Mouse (Mus musculus) midbrain, embryonic 11.5 days (tissue): ENCODE measurements around the gene Tent4b. TPM values are rescaled to one million over a fixed set of nuclear protein-coding genes. Genes with fewer than 3 reads are reported as not detected.
"Not testable (repeated sequence)": the region's sequence is repeated elsewhere in the genome, so short reads cannot be mapped to it uniquely, and the experiment has no call there.

ENCODE experiments used
- ATAC-seq: fragments of 200-750 bp; cut with Nextera tagmentation; 2 replicates; pipeline ENCODE4 v1.8.0; 2017; ENCODE audit warnings: moderate TSS enrichment, moderate library complexity; ENCODE audit not compliant: low FRiP score
- DNase-seq: peaks from one replicate; pipeline ENCODE4 v3.0.0; 2015; ENCODE audit warnings: low spot score; ENCODE audit errors: missing footprints
- H3K27ac ChIP-seq: fragments of 300-500 bp; sonication (generic); 2 replicates; pipeline ENCODE4 v1.5.1; 2014; ENCODE audit warnings: low read depth, low read length
- H3K27me3 ChIP-seq: fragments of 300-500 bp; sonication (generic); 2 replicates; pipeline ENCODE4 v1.6.1; 2014; ENCODE audit warnings: mild to moderate bottlenecking, low read length, moderate library complexity, mixed read lengths; ENCODE audit not compliant: control insufficient read depth, insufficient read depth
- H3K36me3 ChIP-seq: fragments of 300-500 bp; sonication (generic); 2 replicates; pipeline ENCODE4 v1.6.1; 2014; ENCODE audit warnings: mild to moderate bottlenecking, low read length, moderate library complexity, mixed read lengths; ENCODE audit not compliant: control insufficient read depth, insufficient read depth
- H3K4me1 ChIP-seq: fragments of 300-500 bp; sonication (generic); 2 replicates; pipeline ENCODE4 v1.6.1; 2014; ENCODE audit warnings: low read length; ENCODE audit not compliant: control insufficient read depth, insufficient read depth
- H3K4me2 ChIP-seq: fragments of 300-500 bp; sonication (generic); 2 replicates; pipeline ENCODE4 v1.6.1; 2014; ENCODE audit warnings: mild to moderate bottlenecking, moderate library complexity
- H3K4me3 ChIP-seq: fragments of 300-500 bp; sonication (generic); 2 replicates; pipeline ENCODE4 v1.5.1; 2014; ENCODE audit warnings: low read depth, low read length
- H3K9ac ChIP-seq: fragments of 300-500 bp; sonication (generic); 2 replicates; pipeline ENCODE4 v1.6.1; 2014; ENCODE audit warnings: low read length
- H3K9me3 ChIP-seq: fragments of 300-500 bp; sonication (generic); 2 replicates; pipeline ENCODE4 v1.6.1; 2016; ENCODE audit warnings: low read length; ENCODE audit not compliant: control insufficient read depth
- WGBS: fragments of 180-500 bp; shearing (Covaris S2); extraction: QIAGEN DNeasy Blood & Tissue Kit; methylation state at CpG from one replicate; pipeline ENCODE4 v1.1.7; 2014; 5-methylcytosine and 5-hydroxymethylcytosine counted together
- polyA plus RNA-seq: library from polyadenylated mRNA; unstranded; fragments of >200 nt; fragmentation: Nextera tagmentation; extraction: Ambion mirVana; gene quantifications from 2 replicates; pipeline ENCODE4 v1.2.1, GENCODE M21; 2014

The Tent4b gene
- polyA plus RNA-seq, 1 experiment from 2014 or later: 12.5 TPM

DNA sequence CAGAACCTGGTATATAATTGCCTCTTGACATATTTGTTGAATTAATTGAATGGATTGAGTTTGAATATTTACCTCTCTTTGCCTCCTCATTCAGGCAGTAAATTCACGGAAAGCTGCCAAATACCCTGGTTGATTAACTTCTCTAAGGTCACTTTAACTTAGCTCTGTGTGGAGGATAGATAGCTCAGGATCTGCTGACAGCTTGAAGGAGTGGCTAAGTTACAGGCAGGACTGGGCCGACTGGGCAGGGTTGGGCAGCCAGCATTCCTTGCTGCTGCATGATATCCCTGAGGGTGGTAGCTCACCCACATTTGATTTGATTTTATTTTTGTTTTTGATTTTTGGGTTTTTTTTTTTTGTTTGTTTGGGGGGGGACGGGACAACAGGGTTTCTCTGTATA is 1.7 kb upstream of the Tent4b start:
- Histone ChIP-seq H3K4me1 (peaks cover 23% of the 10 kb centered on the region), H3K9me3 (no peaks in the 10 kb centered on the region), H3K4me3 (no peak overlapping the region), H3K27ac (no peak overlapping the region), H3K9ac (no peak overlapping the region), H3K36me3 (no peaks in the 10 kb centered on the region), H3K27me3 (no peaks in the 10 kb centered on the region), H3K4me2 (no peak overlapping the region)
- DNase-seq (no peak), ATAC-seq (no peak)
- 66% methylated on average over 3 of the region's 3 CpGs for WGBS

DNA sequence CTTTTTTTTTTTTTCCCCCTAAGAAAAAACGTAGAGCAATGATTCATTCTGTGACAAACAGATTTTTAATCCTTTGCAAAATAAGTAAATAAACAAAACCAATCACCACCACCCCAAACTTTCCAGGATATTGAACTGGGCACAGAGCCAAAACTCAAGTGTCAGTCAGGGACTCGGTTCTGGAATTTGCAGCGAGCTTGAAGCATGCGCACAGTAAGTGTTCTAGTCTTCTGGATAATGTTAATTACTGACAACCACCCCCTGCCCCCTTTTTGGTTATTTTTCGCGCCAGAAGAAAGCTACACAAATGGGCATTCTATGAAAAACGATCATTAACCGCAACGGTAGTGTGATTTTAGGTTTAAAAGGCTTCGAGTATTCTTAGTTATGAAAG is 465 bp upstream of the Tent4b start:
- H3K9ac ChIP-seq: peak overlapping the region; percentile 83
- peak overlapping the region; percentile 59 for H3K4me2 ChIP-seq
- no peak for ATAC-seq
- peaks cover 27% of the 10 kb centered on the region for H3K4me1 ChIP-seq
- H3K27ac ChIP-seq: peak overlapping the region; percentile 88
- whole genome bisulfite sequencing: under 1% methylated on average over 10 of the region's 10 CpGs
- no peaks in the 10 kb centered on the region for H3K27me3 ChIP-seq
- no peaks in the 10 kb centered on the region for H3K36me3 ChIP-seq
- no peaks in the 10 kb centered on the region for H3K9me3 ChIP-seq
- peak overlapping the region; percentile 91 for H3K4me3 ChIP-seq
- no peak for DNase-seq

DNA sequence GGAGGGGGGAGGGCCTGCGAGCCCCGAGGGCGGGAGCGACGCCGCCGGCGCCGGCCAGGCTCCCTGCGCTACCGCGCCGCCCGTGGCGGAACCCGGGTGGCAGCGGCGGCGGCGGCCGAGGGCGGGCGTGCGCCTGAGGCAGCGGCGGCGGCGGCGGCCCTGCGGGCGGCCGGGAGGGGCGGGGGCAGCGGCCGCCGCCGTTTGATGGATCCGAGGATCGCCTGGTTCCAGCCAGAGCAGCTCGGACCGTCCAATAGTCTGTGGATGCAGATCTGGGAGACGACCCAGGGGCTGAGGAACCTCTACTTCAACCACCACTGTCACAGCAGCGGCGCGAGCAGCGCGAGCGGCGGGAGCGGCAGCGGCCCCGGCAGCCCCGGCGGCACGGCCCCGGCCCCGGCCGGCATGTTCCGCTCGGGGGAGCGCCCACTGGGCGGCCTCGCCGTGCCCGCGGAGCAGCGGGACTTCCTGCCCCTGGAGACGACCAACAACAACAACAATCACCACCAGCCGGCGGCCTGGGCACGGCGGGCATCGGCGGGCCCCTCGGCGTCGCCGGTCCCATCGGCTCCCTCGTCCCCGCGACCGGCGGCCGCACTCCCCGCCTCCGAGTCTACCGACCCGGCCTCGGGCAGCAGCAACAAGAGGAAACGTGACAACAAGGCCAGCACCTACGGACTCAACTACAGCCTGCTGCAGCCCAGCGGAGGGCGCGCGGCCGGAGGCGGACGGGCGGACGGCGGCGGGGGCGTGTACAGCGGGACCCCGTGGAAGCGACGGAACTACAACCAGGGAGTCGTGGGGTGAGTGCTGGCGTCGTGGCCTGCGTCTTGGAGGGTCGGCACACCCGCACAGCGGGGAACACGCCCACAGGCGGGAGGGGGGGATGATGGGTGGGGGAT is 938 bp downstream of the Tent4b start:
- Histone ChIP-seq H3K27me3 (no peaks in the 10 kb centered on the region), H3K27ac (peak overlapping the region; percentile 88), H3K4me1 (peaks cover 30% of the 10 kb centered on the region), H3K36me3 (no peaks in the 10 kb centered on the region), H3K4me2 (peak overlapping the region; percentile 59), H3K4me3 (peak overlapping the region; percentile 91), H3K9me3 (no peaks in the 10 kb centered on the region), H3K9ac (peak overlapping the region; percentile 83)
- peak; percentile 92 for DNase-seq
- peak; percentile 64 for ATAC-seq
- 0% methylated on average over 102 of the region's 117 CpGs for WGBS

DNA sequence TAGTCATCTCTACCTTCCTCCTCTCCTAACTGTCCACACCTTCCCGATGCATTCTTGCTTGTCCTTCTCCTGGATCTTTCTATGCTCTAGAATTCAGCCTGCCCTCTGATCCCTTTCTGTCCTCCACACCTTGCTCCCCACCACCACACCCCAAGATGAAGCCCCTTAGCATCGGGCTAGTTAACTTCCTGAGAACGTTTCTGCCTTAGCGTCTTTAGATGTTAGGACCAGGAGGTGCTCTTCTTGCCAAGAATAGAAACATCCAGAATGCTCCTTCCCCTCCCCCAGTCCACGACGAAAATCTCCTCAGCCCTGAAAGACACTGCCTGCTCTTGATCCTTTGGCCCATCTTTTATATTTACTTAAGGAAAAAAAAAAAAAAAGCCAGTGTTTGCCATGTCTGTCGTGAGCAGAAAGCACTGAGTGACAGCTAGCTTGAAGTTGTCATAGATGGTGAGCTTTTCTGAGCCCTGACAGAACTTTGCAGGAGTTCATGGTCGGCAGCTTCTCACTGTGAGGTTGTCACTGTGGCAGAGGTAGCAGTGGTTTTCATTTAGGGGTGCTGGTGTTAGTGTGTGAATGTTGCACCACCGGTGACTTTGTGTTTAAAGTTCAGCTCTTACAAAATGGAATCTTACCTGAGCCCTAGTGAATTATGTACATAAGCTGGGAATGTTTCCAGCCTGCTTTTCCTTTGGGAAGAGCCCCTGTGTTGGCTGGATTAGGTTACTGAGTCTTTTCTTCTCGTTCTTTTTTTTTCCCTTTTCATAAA is 1.9 kb downstream of the Tent4b start:
- ATAC-seq (no peak), DNase-seq (no peak)
- H3K9me3 ChIP-seq: no peaks in the 10 kb centered on the region
- no peaks in the 10 kb centered on the region for H3K27me3 ChIP-seq
- H3K9ac ChIP-seq: peak overlapping the region; percentile 83; the same call in 1 of the 2 replicates
- H3K4me2 ChIP-seq: peak overlapping the region; percentile 59
- H3K36me3 ChIP-seq: no peaks in the 10 kb centered on the region
- peak overlapping the region; percentile 91 for H3K4me3 ChIP-seq
- H3K4me1 ChIP-seq: peaks cover 31% of the 10 kb centered on the region
- no peak overlapping the region for H3K27ac ChIP-seq
- 20% methylated on average over 10 of the region's 10 CpGs for WGBS

GRCm38 (mm10) chr8:88201641-88202040 is 2.6 kb downstream of the Tent4b start:
- no peak for DNase-seq
- peak overlapping the region; percentile 59 for H3K4me2 ChIP-seq
- 0 out of 2 replicates have a peak overlapping the region, but pooled peaks have one; percentile 91 for H3K4me3 ChIP-seq
- H3K36me3 ChIP-seq: no peaks in the 10 kb centered on the region
- no peaks in the 10 kb centered on the region for H3K27me3 ChIP-seq
- no peak overlapping the region for H3K27ac ChIP-seq
- peak overlapping the region; percentile 16; the same call in 1 of the 2 replicates for H3K9ac ChIP-seq
- no peaks in the 10 kb centered on the region for H3K9me3 ChIP-seq
- H3K4me1 ChIP-seq: peaks cover 31% of the 10 kb centered on the region
- WGBS: 47% methylated on average over 3 of the region's 3 CpGs
- no peak for ATAC-seq

DNA sequence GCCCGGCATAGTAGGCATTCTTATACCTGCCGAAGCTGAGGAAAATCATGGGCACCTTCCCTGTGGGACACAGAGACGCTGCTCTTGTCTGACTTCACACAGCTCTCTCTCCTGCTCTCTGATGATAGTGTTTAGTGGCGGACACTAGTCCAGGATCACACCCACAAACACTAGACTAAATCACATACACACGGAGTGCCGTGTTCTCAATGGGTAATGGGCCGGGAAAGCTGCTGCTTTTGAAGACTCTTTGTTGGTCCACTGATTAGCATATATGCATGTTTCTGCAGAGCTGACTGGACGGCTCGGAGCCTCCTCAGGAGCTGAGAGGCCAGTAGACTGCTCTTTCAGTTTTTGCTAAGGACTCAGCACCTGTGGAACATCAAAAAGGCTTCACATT is 7.0 kb downstream of the Tent4b start:
- Histone ChIP-seq H3K4me3 (no peak overlapping the region), H3K27me3 (no peaks in the 10 kb centered on the region), H3K9me3 (no peaks in the 10 kb centered on the region), H3K27ac (no peak overlapping the region), H3K4me2 (no peak overlapping the region), H3K4me1 (peaks cover 21% of the 10 kb centered on the region), H3K36me3 (no peaks in the 10 kb centered on the region), H3K9ac (no peak overlapping the region)
- DNase-seq (no peak), ATAC-seq (no peak)
- 87% methylated on average over 9 of the region's 9 CpGs for WGBS

DNA sequence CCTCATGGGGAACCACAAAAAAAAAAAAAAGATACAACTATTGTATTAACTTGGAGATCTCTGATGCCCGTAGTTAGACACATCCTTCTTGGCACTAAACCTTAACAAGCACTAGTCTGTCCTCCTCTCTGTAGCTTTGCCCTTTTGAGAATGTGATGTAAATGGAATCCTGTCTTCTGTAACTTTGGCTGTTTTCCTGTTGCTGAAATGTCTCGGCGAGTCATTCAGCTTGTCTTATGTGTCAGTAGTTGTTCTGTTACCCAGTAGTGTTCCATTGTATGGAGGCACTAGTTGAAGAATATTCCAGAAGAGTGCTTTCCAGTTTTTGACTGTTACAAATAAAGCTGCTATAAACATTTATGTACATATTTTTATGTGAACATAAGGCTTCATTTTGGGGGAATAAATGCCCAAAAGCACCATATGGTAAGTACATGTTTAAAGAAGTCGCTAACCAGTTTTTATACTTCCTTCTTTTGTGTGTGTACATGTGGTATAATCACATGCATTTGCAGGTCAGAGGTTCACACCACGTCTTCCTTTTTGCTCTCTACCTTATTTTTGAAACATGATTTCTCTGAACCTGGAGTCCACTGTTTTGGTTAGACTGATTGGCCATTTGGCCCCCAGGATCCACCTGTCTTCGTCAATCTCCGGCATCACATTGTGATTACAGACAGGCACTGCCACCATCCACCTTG is 8.3 kb downstream of the Tent4b start:
- Histone ChIP-seq H3K27ac (no peak overlapping the region), H3K27me3 (no peaks in the 10 kb centered on the region), H3K4me1 (peaks cover 9% of the 10 kb centered on the region), H3K9ac (no peak overlapping the region), H3K4me2 (no peak overlapping the region), H3K36me3 (no peaks in the 10 kb centered on the region), H3K4me3 (no peak overlapping the region), H3K9me3 (no peaks in the 10 kb centered on the region)
- 91% methylated on average over 7 of the region's 7 CpGs for WGBS
- DNase-seq (no peak), ATAC-seq (no peak)

- not testable (repeated sequence) for H3K4me2 ChIP-seq, H3K36me3 ChIP-seq, DNase-seq, H3K9me3 ChIP-seq, H3K27me3 ChIP-seq, H3K9ac ChIP-seq, H3K4me1 ChIP-seq, H3K4me3 ChIP-seq, H3K27ac ChIP-seq, ATAC-seq
- 94% methylated on average over 5 of the region's 6 CpGs for WGBS
These were observed 11.2 kb downstream of the Tent4b start for GRCm38 (mm10) chr8:88209930-88210827.
